Mouse (Mus musculus) adrenal gland (tissue): ENCODE results near the gene Mcemp1.

ENCODE experiments used
- intact Hi-C: fragments of 180-260 bp; cut with DNase I; formaldehyde crosslinking; loops from one replicate; pipeline ENCODE4 v1.15.1; 2025
- long read RNA-seq, 2 experiments: library from polyadenylated mRNA; unstranded; transcript quantifications; one replicate each; pipeline ENCODE4 v2.0.0; 2020; ENCODE audit warnings: borderline replicate concordance in 1 of 2; ENCODE audit not compliant: insufficient replicate concordance in 1 of 2

The Mcemp1 gene
- long read RNA-seq, experiment 1 = 0 reads
- long read RNA-seq, experiment 2 = 0 reads

GRCm38 (mm10) chr8:3665507-3665906 lies at the start of gene Mcemp1:
TSS of gene Mcemp1 (plus strand) at chr8:3665754.
- intact Hi-C loops = no loop called here

GRCm38 (mm10) chr8:3621199-3621970 lies 44.2 kb upstream of the Mcemp1 start, which contains the start of the genes Xab2 and Pet100:
TSS of gene Xab2 (minus strand) at chr8:3621316.
TSS of gene Pet100 (plus strand) at chr8:3621548.
- intact Hi-C loops = no loop called here

- intact Hi-C loops = no loop called here
These were observed 43.4 kb upstream of the Mcemp1 start for GRCm38 (mm10) chr8:3622119-3622518.

- intact Hi-C loops = loop anchor here (5.0 kb wide), 1 partner anchor 47 kb away; the partner anchor contains the start of gene Fcor
These were observed 40.1 kb upstream of the Mcemp1 start, which contains the start of gene Pcp2 for GRCm38 (mm10) chr8:3625445-3625844. TSS of gene Pcp2 (minus strand) at chr8:3625545.

GRCm38 (mm10) chr8:3626971-3627370 lies 38.6 kb upstream of the Mcemp1 start:
- intact Hi-C loops = loop anchor here (5.0 kb wide), 1 partner anchor 45 kb away; the partner anchor contains the start of gene Fcor

- intact Hi-C loops = loop anchor here (5.0 kb wide), 1 partner anchor 44 kb away; the partner anchor contains the start of gene Fcor
These were observed 37.5 kb upstream of the Mcemp1 start for GRCm38 (mm10) chr8:3628014-3628413.

- intact Hi-C loops = no loop called here
These were observed 34.7 kb upstream of the Mcemp1 start, which contains the start of gene Stxbp2 for GRCm38 (mm10) chr8:3630647-3631477. TSS of gene Stxbp2 (plus strand) at chr8:3630955.

- intact Hi-C loops = no loop called here
These were observed 34.1 kb upstream of the Mcemp1 start for GRCm38 (mm10) chr8:3631478-3631875.

GRCm38 (mm10) chr8:3645804-3646203 lies 19.8 kb upstream of the Mcemp1 start:
- intact Hi-C loops = no loop called here

- intact Hi-C loops = no loop called here
These were observed 18.6 kb upstream of the Mcemp1 start for GRCm38 (mm10) chr8:3646824-3647531.

- intact Hi-C loops = no loop called here
These were observed 18.0 kb upstream of the Mcemp1 start for GRCm38 (mm10) chr8:3647561-3647960.

- intact Hi-C loops = no loop called here
These were observed 17.3 kb upstream of the Mcemp1 start for GRCm38 (mm10) chr8:3648268-3648667.

GRCm38 (mm10) chr8:3648990-3649389 lies 16.6 kb upstream of the Mcemp1 start:
- intact Hi-C loops = no loop called here

- intact Hi-C loops = no loop called here
These were observed 12.7 kb upstream of the Mcemp1 start for GRCm38 (mm10) chr8:3652845-3653244.

GRCm38 (mm10) chr8:3654726-3655508 lies 10.6 kb upstream of the Mcemp1 start:
- intact Hi-C loops = no loop called here

- intact Hi-C loops = no loop called here
These were observed 10.0 kb upstream of the Mcemp1 start, which contains the start of gene Retn for GRCm38 (mm10) chr8:3655526-3655925. TSS of gene Retn (plus strand) at chr8:3655770.

GRCm38 (mm10) chr8:3656725-3657381 lies 8.7 kb upstream of the Mcemp1 start:
- intact Hi-C loops = no loop called here

GRCm38 (mm10) chr8:3660889-3661288 lies 4.7 kb upstream of the Mcemp1 start:
- intact Hi-C loops = no loop called here

GRCm38 (mm10) chr8:3664405-3664804 lies 1.1 kb upstream of the Mcemp1 start:
- intact Hi-C loops = no loop called here

GRCm38 (mm10) chr8:3670388-3670787 lies 4.8 kb downstream of the Mcemp1 start:
- intact Hi-C loops = loop anchor here (5.0 to 10.0 kb wide), 2 partner anchors 43 to 506 kb away; partner anchors contain the start of gene Pcp2
